Mouse (Mus musculus) retina, postnatal 1 day (tissue): ENCODE measurements around the gene Olfr700.
"Not testable (repeated sequence)": the region's sequence is repeated elsewhere in the genome, so short reads cannot be mapped to it uniquely, and the experiment has no call there.

Source experiments
- DNase-seq: peaks from one replicate; pipeline ENCODE4 v3.0.0-alpha.2; 2012

Olfr700 gene

GRCm38 (mm10) chr7:106808734-106809133 lies at the start of gene Olfr700:
Gene Olfr700 (minus strand): TSS chr7:106808834.
- no peak for DNase-seq

- no peak for DNase-seq
Measured at GRCm38 (mm10) chr7:106843060-106843459, 34.4 kb upstream of the Olfr700 start, which contains the start of gene Olfr703. Gene Olfr703 (plus strand): TSS chr7:106843360.

- DNase-seq: no peak
Measured at GRCm38 (mm10) chr7:106833793-106834192, 25.2 kb upstream of the Olfr700 start, which contains the start of gene Olfr702. Gene Olfr702 (minus strand): TSS chr7:106833893.

GRCm38 (mm10) chr7:106818414-106818813 lies 9.8 kb upstream of the Olfr700 start:
- no peak for DNase-seq

DNA sequence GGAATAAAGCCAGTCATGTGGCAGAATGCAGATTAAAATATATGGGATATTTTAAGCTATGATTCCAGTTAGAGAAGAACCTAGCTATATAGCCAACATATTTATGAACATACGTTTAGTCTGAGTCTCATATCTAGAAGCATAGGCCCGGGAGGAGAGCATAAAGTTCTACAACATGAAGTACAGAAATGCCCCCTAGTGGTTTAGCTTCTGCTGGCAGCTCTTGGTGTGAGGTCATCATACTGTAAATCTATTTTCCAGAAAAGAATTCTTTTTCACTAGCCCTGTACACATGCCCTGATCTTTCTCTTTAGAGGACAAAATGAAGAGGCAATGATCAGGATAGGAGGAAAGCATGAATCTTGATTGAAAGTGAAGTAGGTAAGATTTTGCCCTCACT lies 7.1 kb upstream of the Olfr700 start:
- no peak for DNase-seq

DNA sequence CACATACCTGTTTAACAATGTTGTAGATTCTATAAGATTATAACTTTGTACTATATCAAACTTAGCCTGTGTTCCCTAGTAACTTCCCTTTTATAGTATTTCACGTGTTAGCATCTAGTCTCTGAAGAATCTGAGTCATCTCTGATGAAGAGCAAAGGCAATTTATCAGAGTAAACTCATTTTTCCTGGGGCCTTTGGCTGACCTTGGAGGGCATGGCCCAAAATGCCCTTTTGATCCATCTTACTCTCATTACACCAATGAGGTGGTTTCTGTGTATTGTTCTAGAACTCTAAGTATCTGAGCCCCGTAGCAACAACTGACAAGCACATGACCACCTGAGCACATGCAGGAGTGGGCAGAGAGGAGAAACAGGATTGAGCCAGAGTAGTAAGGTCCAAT lies 5.2 kb upstream of the Olfr700 start, which contains the start of gene Olfr701:
TSS of gene Olfr701 (plus strand) at position 301 of the 400 bp plus-strand sequence.
- no peak for DNase-seq

- DNase-seq: no peak
Measured at GRCm38 (mm10) chr7:106793098-106793497, 15.5 kb downstream of the Olfr700 start, which contains the start of gene Olfr699. Gene Olfr699 (minus strand): TSS chr7:106793198.

GRCm38 (mm10) chr7:106788330-106788729 lies 20.3 kb downstream of the Olfr700 start:
- no peak for DNase-seq

GRCm38 (mm10) chr7:106761008-106761407 lies 47.6 kb downstream of the Olfr700 start:
- DNase-seq: not testable (repeated sequence)

DNA sequence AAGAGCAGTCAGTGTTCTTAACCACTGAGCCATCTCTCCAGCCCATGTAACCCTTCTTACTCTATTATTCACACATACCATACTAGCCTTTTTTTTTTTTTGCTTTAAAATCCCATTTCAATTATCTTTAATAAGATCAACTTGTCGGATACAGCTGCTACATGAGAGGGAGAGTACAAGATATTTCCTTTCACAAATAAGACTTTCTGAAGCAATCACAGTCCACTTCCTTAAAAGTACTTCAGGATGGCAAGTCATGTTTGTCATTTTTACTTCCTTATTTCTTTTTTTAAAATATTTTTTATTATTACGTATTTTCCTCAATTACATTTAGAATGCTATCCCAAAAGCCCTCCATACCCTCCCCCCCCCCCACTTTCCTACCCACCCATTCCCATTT lies 49.8 kb downstream of the Olfr700 start:
- DNase-seq: no peak
